Mouse (Mus musculus) midbrain, embryonic 12.5 days (tissue): ENCODE results near the gene Atrip. TPM values are rescaled to one million over a fixed set of nuclear protein-coding genes. Genes with fewer than 3 reads are reported as not detected.

Experiments used
- ATAC-seq: fragments of 200-750 bp; cut with Nextera tagmentation; 2 replicates; pipeline ENCODE4 v1.8.0; 2017; ENCODE audit warnings: low read depth, moderate TSS enrichment, moderate library complexity; ENCODE audit not compliant: low FRiP score
- H3K27ac ChIP-seq: fragments of 300-500 bp; sonication (generic); replicated peaks from 2 replicates; pipeline ENCODE4 v1.5.1; 2016; ENCODE audit warnings: mild to moderate bottlenecking
- H3K27me3 ChIP-seq: fragments of 300-500 bp; sonication (generic); 2 replicates; pipeline ENCODE4 v1.6.1; 2016; ENCODE audit warnings: mild to moderate bottlenecking
- H3K36me3 ChIP-seq: fragments of 300-500 bp; sonication (generic); 2 replicates; pipeline ENCODE4 v1.6.1; 2016
- H3K4me1 ChIP-seq: fragments of 300-500 bp; sonication (generic); 2 replicates; pipeline ENCODE4 v1.6.1; 2016
- H3K4me2 ChIP-seq: fragments of 300-500 bp; sonication (generic); replicated peaks from 2 replicates; pipeline ENCODE4 v1.6.1; 2016; ENCODE audit warnings: mild to moderate bottlenecking, moderate library complexity
- H3K4me3 ChIP-seq: fragments of 300-500 bp; sonication (generic); 2 replicates; pipeline ENCODE4 v1.5.1; 2016; ENCODE audit warnings: mild to moderate bottlenecking
- H3K9ac ChIP-seq: fragments of 300-500 bp; sonication (generic); replicated peaks from 2 replicates; pipeline ENCODE4 v1.6.1; 2016; ENCODE audit warnings: mild to moderate bottlenecking, moderate library complexity
- H3K9me3 ChIP-seq: fragments of 300-500 bp; sonication (generic); 2 replicates; pipeline ENCODE4 v1.6.1; 2016; ENCODE audit warnings: mild to moderate bottlenecking
- WGBS: fragments of 180-500 bp; shearing (Covaris S2); methylation state at CpG from one replicate; pipeline ENCODE4 v1.1.7; 2016; 5-methylcytosine and 5-hydroxymethylcytosine counted together
- polyA plus RNA-seq: library from polyadenylated mRNA; unstranded; fragments of >200 nt; fragmentation: Nextera tagmentation; extraction: Ambion mirVana; gene quantifications from 2 replicates; pipeline ENCODE4 v1.2.1, GENCODE M21; 2016

Gene Atrip
- polyA plus RNA-seq, 1 experiment from 2014 or later: 32.0 TPM

- H3K4me1 ChIP-seq: no peaks in the 10 kb centered on the region
- peaks cover 9% of the 10 kb centered on the region; the same call in 1 of the 2 replicates for H3K36me3 ChIP-seq
- H3K4me2 ChIP-seq: no peak overlapping the region
- H3K9ac ChIP-seq: no peak overlapping the region
- H3K4me3 ChIP-seq: no peak overlapping the region
- H3K27me3 ChIP-seq: no peaks in the 10 kb centered on the region
- H3K27ac ChIP-seq: no peak overlapping the region
- 85% methylated on average over 3 of the region's 3 CpGs for WGBS
- no peaks in the 10 kb centered on the region for H3K9me3 ChIP-seq
- no peak for ATAC-seq
Observed at GRCm38 (mm10) chr9:109028421-109028820, 45.5 kb downstream of the Atrip start.

- H3K36me3 ChIP-seq: peaks cover 9% of the 10 kb centered on the region; the same call in 1 of the 2 replicates
- no peak overlapping the region for H3K27ac ChIP-seq
- no peak overlapping the region for H3K9ac ChIP-seq
- H3K27me3 ChIP-seq: no peaks in the 10 kb centered on the region
- H3K4me1 ChIP-seq: no peaks in the 10 kb centered on the region
- H3K9me3 ChIP-seq: no peaks in the 10 kb centered on the region
- ATAC-seq: no peak
- H3K4me3 ChIP-seq: no peak overlapping the region
- 87% methylated on average over 8 of the region's 8 CpGs for WGBS
- no peak overlapping the region for H3K4me2 ChIP-seq
Observed at GRCm38 (mm10) chr9:109027521-109027920, 46.4 kb downstream of the Atrip start.

DNA sequence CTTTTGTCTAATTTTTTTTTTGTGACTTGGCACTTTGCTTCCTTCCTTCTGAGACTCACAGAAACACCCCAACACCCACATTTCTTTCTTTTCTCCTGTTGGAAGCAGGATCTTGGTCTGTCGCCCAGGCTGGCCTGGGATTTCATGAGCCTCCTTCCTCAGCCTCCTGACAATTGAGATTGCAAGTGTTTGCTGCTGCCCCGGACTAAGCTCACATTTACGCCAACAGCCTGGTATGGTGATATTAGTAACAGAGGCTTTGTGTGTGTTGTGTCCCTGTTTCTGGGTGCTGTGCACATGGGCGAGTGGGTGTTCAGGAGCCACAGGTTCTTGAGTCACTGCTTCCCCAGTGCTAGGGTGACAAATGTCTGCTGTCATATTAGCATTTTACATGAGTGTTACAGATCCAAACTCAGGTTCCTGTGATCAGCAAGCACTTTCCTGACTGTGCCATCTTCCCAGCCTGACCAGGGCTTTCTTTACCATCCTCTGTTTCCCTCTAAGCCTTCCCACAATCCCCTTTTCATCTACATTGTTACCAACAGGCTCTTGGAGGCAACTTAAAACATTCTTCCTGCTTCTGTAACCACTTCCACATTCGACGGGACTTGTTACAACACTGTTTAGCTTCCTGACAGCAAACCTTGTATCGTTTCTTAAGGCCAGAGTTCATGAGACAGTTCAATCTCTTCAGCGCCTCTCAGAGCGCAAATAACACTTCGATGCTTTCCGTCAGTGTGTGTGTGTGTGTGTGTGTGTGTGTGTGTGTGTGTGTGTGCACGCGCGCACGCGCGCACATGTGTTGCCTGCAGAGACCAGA, 50.8 kb downstream of the Atrip start:
- Histone ChIP-seq H3K4me2 (no peak overlapping the region), H3K9me3 (no peaks in the 10 kb centered on the region), H3K36me3 (no peaks in the 10 kb centered on the region), H3K4me1 (no peaks in the 10 kb centered on the region), H3K9ac (no peak overlapping the region), H3K4me3 (no peak overlapping the region), H3K27ac (no peak overlapping the region), H3K27me3 (no peaks in the 10 kb centered on the region)
- WGBS: 89% methylated on average over 17 of the region's 17 CpGs
- ATAC-seq: no peak

- H3K4me1 ChIP-seq: no peaks in the 10 kb centered on the region
- no peak overlapping the region for H3K4me3 ChIP-seq
- H3K36me3 ChIP-seq: no peaks in the 10 kb centered on the region
- H3K27ac ChIP-seq: no peak overlapping the region
- H3K27me3 ChIP-seq: no peaks in the 10 kb centered on the region
- 87% methylated on average over 4 of the region's 4 CpGs for WGBS
- H3K4me2 ChIP-seq: no peak overlapping the region
- H3K9me3 ChIP-seq: no peaks in the 10 kb centered on the region
- no peak for ATAC-seq
- H3K9ac ChIP-seq: no peak overlapping the region
Observed at GRCm38 (mm10) chr9:109021428-109021827, 52.5 kb downstream of the Atrip start.

- Histone ChIP-seq H3K4me2 (no peak overlapping the region), H3K36me3 (no peaks in the 10 kb centered on the region), H3K9ac (no peak overlapping the region), H3K27ac (no peak overlapping the region), H3K4me3 (no peak overlapping the region), H3K9me3 (no peaks in the 10 kb centered on the region), H3K27me3 (no peaks in the 10 kb centered on the region), H3K4me1 (no peaks in the 10 kb centered on the region)
- no peak for ATAC-seq
- WGBS: 75% methylated on average over 11 of the region's 11 CpGs
Observed at GRCm38 (mm10) chr9:109016973-109017604, 56.8 kb downstream of the Atrip start.

GRCm38 (mm10) chr9:109015397-109015796, 58.5 kb downstream of the Atrip start:
- Histone ChIP-seq H3K9ac (no peak overlapping the region), H3K36me3 (0 out of 2 replicates have a peak, but pooled peaks cover 9% of the 10 kb centered on the region), H3K9me3 (no peaks in the 10 kb centered on the region), H3K4me1 (no peaks in the 10 kb centered on the region), H3K27me3 (no peaks in the 10 kb centered on the region), H3K27ac (no peak overlapping the region), H3K4me2 (no peak overlapping the region), H3K4me3 (no peak overlapping the region)
- WGBS: 85% methylated on average over 8 of the region's 8 CpGs
- ATAC-seq: no peak

DNA sequence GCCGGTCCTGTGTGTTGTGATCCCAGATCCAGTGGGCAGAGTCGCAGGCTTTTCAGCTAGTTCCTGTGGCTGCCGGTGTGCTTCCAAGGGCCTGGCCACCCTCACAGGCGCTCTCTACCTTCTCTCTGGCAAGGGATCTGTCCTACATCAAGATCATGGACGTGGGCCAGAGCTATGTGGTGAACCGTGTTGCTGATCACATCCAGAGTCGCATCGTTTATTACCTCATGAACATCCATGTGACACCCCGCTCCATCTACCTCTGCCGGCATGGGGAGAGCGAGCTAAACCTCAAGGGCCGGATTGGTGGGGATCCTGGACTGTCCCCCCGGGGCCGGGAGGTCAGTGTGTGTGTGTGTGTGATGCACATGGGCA, 63.6 kb downstream of the Atrip start:
- Histone ChIP-seq H3K27ac (no peak overlapping the region), H3K9ac (no peak overlapping the region), H3K27me3 (no peaks in the 10 kb centered on the region), H3K36me3 (0 out of 2 replicates have a peak, but pooled peaks cover 13% of the 10 kb centered on the region), H3K4me1 (no peaks in the 10 kb centered on the region; the same call in 1 of the 2 replicates), H3K4me3 (no peak overlapping the region), H3K4me2 (no peak overlapping the region), H3K9me3 (no peaks in the 10 kb centered on the region)
- WGBS: 90% methylated on average over 14 of the region's 14 CpGs
- ATAC-seq: no peak

- H3K27me3 ChIP-seq: no peaks in the 10 kb centered on the region
- no peaks in the 10 kb centered on the region for H3K9me3 ChIP-seq
- WGBS: 65% methylated on average over 17 of the region's 17 CpGs
- ATAC-seq: no peak
- no peak overlapping the region for H3K4me3 ChIP-seq
- H3K4me1 ChIP-seq: no peaks in the 10 kb centered on the region; the same call in 1 of the 2 replicates
- no peak overlapping the region for H3K4me2 ChIP-seq
- H3K36me3 ChIP-seq: 0 out of 2 replicates have a peak, but pooled peaks cover 13% of the 10 kb centered on the region
- no peak overlapping the region for H3K27ac ChIP-seq
- H3K9ac ChIP-seq: no peak overlapping the region
Observed at GRCm38 (mm10) chr9:109009636-109010315, 64.1 kb downstream of the Atrip start.

DNA sequence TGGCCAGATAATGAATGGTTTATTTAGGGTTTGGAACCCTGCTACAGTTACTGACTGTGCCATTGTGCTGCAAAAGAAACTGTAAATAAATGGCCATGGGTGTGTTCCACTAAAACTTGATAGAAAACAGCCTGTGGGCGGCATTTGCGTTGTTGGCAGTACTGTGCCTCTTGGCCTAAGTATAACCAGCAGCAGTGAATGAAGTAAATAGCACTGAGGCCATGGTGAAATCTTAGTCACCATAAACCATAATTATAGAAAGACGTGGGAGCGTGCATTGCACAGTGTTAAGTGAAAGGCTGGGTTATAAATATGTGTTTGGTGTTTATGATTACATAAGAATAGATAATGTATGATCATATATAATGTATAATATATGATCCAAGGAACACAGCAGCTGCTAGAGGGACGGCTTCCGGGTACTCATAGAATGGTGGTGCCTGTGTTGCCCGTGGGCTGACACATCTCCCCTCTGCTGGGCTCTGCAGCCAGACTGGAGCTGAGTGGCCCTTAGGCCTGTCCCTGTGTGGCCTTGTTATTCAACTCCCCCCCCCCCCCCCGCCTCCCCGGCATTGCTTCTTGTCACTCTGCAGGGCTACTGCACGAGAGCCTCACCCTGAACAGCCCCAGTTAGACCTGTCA, 64.8 kb downstream of the Atrip start:
- no peak for ATAC-seq
- no peaks in the 10 kb centered on the region for H3K27me3 ChIP-seq
- no peak overlapping the region for H3K4me3 ChIP-seq
- 70% methylated on average over 10 of the region's 10 CpGs for WGBS
- no peaks in the 10 kb centered on the region for H3K9me3 ChIP-seq
- H3K4me1 ChIP-seq: no peaks in the 10 kb centered on the region; the same call in 1 of the 2 replicates
- no peak overlapping the region for H3K4me2 ChIP-seq
- H3K36me3 ChIP-seq: 0 out of 2 replicates have a peak, but pooled peaks cover 13% of the 10 kb centered on the region
- H3K27ac ChIP-seq: no peak overlapping the region
- H3K9ac ChIP-seq: no peak overlapping the region

DNA sequence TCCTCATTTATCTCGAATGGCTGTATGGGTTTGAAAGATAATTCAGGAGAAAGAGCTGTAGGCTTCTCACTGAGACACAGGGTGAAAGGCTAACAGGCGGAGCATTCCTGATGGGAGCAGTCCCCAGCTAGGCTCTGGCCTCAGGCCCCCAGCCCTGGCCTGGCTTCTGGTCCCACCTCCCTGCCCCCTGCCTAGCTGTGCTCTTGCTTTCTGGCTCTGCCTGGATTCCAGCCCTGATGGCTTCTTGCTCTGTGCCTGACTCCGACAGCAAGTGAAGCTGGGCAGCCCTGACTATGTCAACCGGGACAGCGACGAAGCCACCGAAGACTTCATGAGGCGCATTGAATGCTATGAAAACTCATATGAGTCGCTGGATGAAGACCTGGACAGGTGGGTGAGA, 65.8 kb downstream of the Atrip start:
- Histone ChIP-seq H3K4me3 (no peak overlapping the region), H3K27me3 (no peaks in the 10 kb centered on the region), H3K4me1 (no peaks in the 10 kb centered on the region; the same call in 1 of the 2 replicates), H3K4me2 (no peak overlapping the region), H3K9me3 (no peaks in the 10 kb centered on the region), H3K9ac (no peak overlapping the region), H3K27ac (no peak overlapping the region), H3K36me3 (0 out of 2 replicates have a peak, but pooled peaks cover 13% of the 10 kb centered on the region)
- no peak for ATAC-seq
- 78% methylated on average over 9 of the region's 9 CpGs for WGBS
